Mouse (Mus musculus): ENCODE data around the gene Ptgds. TPM values are rescaled to one million over a fixed set of nuclear protein-coding genes. Genes with fewer than 3 reads are reported as not detected.

Gene Ptgds
- polyA plus RNA-seq, 1 experiment = 9.3 TPM

- TF ChIP-seq POLR2A (IDR thresholded peaks at IDR 0.05; ENCODE audit: borderline replicate concordance, control insufficient read depth, low read depth, low read length) = peak; percentile 70; the same call in 1 of the 2 replicates
- no peak for TF ChIP-seq CTCF (IDR thresholded peaks at IDR 0.05; ENCODE audit: control insufficient read depth, insufficient read depth, low read length)
- 3% methylated on average over 17 of the region's 17 CpGs for whole genome bisulfite sequencing
- H3K4me1 ChIP-seq (ENCODE audit: control insufficient read depth, insufficient read depth, low read length) = no peaks in the 10 kb centered on the region; the same call in 1 of the 2 replicates
- H3K4me3 ChIP-seq (replicated peaks; ENCODE audit: control insufficient read depth, low read depth, low read length) = peak within 1 kb of the TSS; percentile 36
- H3K27ac ChIP-seq (ENCODE audit: control insufficient read depth, insufficient read depth, low read depth, low read length, poor library complexity) = peak within 1 kb of the TSS; percentile 95
These were observed 47.0 kb downstream of the Ptgds start, which contains the start of gene Fut7 for GRCm38 (mm10) chr2:25422587-25423410. Gene Fut7 (plus strand): TSS chr2:25423267.

- no peaks in the 10 kb centered on the region; the same call in 1 of the 2 replicates for H3K4me1 ChIP-seq (ENCODE audit: control insufficient read depth, insufficient read depth, low read length)
- TF ChIP-seq POLR2A (IDR thresholded peaks at IDR 0.05; ENCODE audit: borderline replicate concordance, control insufficient read depth, low read depth, low read length) (no peak), CTCF (IDR thresholded peaks at IDR 0.05; ENCODE audit: control insufficient read depth, insufficient read depth, low read length) (peak; percentile 54)
- peak overlapping the region; percentile 95 for H3K27ac ChIP-seq (ENCODE audit: control insufficient read depth, insufficient read depth, low read depth, low read length, poor library complexity)
- H3K4me3 ChIP-seq (replicated peaks; ENCODE audit: control insufficient read depth, low read depth, low read length) = no peak overlapping the region
- 30% methylated on average over 3 of the region's 3 CpGs for WGBS
These were observed 48.0 kb downstream of the Ptgds start for GRCm38 (mm10) chr2:25421896-25422295.

- no peaks in the 10 kb centered on the region; the same call in 1 of the 2 replicates for H3K4me1 ChIP-seq (ENCODE audit: control insufficient read depth, insufficient read depth, low read length)
- H3K4me3 ChIP-seq (replicated peaks; ENCODE audit: control insufficient read depth, low read depth, low read length) = no peak overlapping the region
- WGBS = 44% methylated on average over 3 of the region's 3 CpGs
- no peak overlapping the region for H3K27ac ChIP-seq (ENCODE audit: control insufficient read depth, insufficient read depth, low read depth, low read length, poor library complexity)
- TF ChIP-seq POLR2A (IDR thresholded peaks at IDR 0.05; ENCODE audit: borderline replicate concordance, control insufficient read depth, low read depth, low read length) (no peak), CTCF (IDR thresholded peaks at IDR 0.05; ENCODE audit: control insufficient read depth, insufficient read depth, low read length) (no peak)
These were observed 52.4 kb downstream of the Ptgds start for GRCm38 (mm10) chr2:25417426-25417825.

Other genes starting within 250 kb of the Ptgds start
- gene Tubb4b, start 245.3 kb downstream of the Ptgds start, polyA plus RNA-seq (2011; ENCODE audit: insufficient read depth, insufficient read length, low replicate concordance, missing spikeins) = 319 and 327 TPM in 2 replicates
- gene Slc34a3, start 235.7 kb downstream of the Ptgds start, polyA plus RNA-seq (2011; ENCODE audit: insufficient read depth, insufficient read length, low replicate concordance, missing spikeins) = not detected in 2 replicates
- gene Rnf224, start 233.3 kb downstream of the Ptgds start, polyA plus RNA-seq (2011; ENCODE audit: insufficient read depth, insufficient read length, low replicate concordance, missing spikeins) = not detected in 2 replicates
- gene Rnf208, start 227.8 kb downstream of the Ptgds start, polyA plus RNA-seq (2011; ENCODE audit: insufficient read depth, insufficient read length, low replicate concordance, missing spikeins) = 3.1 and 4.2 TPM in 2 replicates
- not detected in 2 replicates for gene Cysrt1, start 227.6 kb downstream of the Ptgds start, polyA plus RNA-seq (2011; ENCODE audit: insufficient read depth, insufficient read length, low replicate concordance, missing spikeins)
- 9.9 and 22.3 TPM in 2 replicates for gene AL732309.1, start 223.2 kb downstream of the Ptgds start, polyA plus RNA-seq (2011; ENCODE audit: insufficient read depth, insufficient read length, low replicate concordance, missing spikeins)
- 5.0 and 15.6 TPM in 2 replicates for gene Tmem203, start 214.6 kb downstream of the Ptgds start, polyA plus RNA-seq (2011; ENCODE audit: insufficient read depth, insufficient read length, low replicate concordance, missing spikeins)
- gene Tprn, start 207.4 kb downstream of the Ptgds start, polyA plus RNA-seq (2011; ENCODE audit: insufficient read depth, insufficient read length, low replicate concordance, missing spikeins) = 1.4 and 17.5 TPM in 2 replicates
- gene Ssna1, start 197.6 kb downstream of the Ptgds start, polyA plus RNA-seq (2011; ENCODE audit: insufficient read depth, insufficient read length, low replicate concordance, missing spikeins) = 48.8 and 65.8 TPM in 2 replicates
- gene Anapc2, start 197.6 kb downstream of the Ptgds start, polyA plus RNA-seq (2011; ENCODE audit: insufficient read depth, insufficient read length, low replicate concordance, missing spikeins) = 20.1 and 34.3 TPM in 2 replicates
- gene Tmem210, start 181.9 kb downstream of the Ptgds start, polyA plus RNA-seq (2011; ENCODE audit: insufficient read depth, insufficient read length, low replicate concordance, missing spikeins) = not detected in 2 replicates
- not detected in 2 replicates for gene Lrrc26, start 180.1 kb downstream of the Ptgds start, polyA plus RNA-seq (2011; ENCODE audit: insufficient read depth, insufficient read length, low replicate concordance, missing spikeins)
- gene Grin1, start 150.9 kb downstream of the Ptgds start, polyA plus RNA-seq (2011; ENCODE audit: insufficient read depth, insufficient read length, low replicate concordance, missing spikeins) = 5.0 TPM in 1 of 2 replicates, not detected in the other
- 25.9 and 33.0 TPM in 2 replicates for gene Man1b1, start 137.7 kb downstream of the Ptgds start, polyA plus RNA-seq (2011; ENCODE audit: insufficient read depth, insufficient read length, low replicate concordance, missing spikeins)
- gene Dpp7, start 113.7 kb downstream of the Ptgds start, polyA plus RNA-seq (2011; ENCODE audit: insufficient read depth, insufficient read length, low replicate concordance, missing spikeins) = 22.8 and 29.5 TPM in 2 replicates
- gene Uap1l1, start 104.4 kb downstream of the Ptgds start, polyA plus RNA-seq (2011; ENCODE audit: insufficient read depth, insufficient read length, low replicate concordance, missing spikeins) = 20.1 and 62.6 TPM in 2 replicates
- gene Sapcd2, start 97.7 kb downstream of the Ptgds start, polyA plus RNA-seq (2011; ENCODE audit: insufficient read depth, insufficient read length, low replicate concordance, missing spikeins) = 13.7 and 27.3 TPM in 2 replicates
- gene Entpd2, start 74.2 kb downstream of the Ptgds start, polyA plus RNA-seq (2011; ENCODE audit: insufficient read depth, insufficient read length, low replicate concordance, missing spikeins) = 0.54 TPM in 1 of 2 replicates, not detected in the other
- gene Npdc1, start 70.7 kb downstream of the Ptgds start, polyA plus RNA-seq (2011; ENCODE audit: insufficient read depth, insufficient read length, low replicate concordance, missing spikeins) = 3.4 and 22.4 TPM in 2 replicates
- gene Fut7, start 46.8 kb downstream of the Ptgds start, polyA plus RNA-seq (2011; ENCODE audit: insufficient read depth, insufficient read length, low replicate concordance, missing spikeins) = 3.4 and 17.9 TPM in 2 replicates
- gene Abca2, start 41.3 kb downstream of the Ptgds start, polyA plus RNA-seq (2011; ENCODE audit: insufficient read depth, insufficient read length, low replicate concordance, missing spikeins) = 5.0 and 15.0 TPM in 2 replicates
- not detected in 2 replicates for gene Clic3, start 13.2 kb downstream of the Ptgds start, polyA plus RNA-seq (2011; ENCODE audit: insufficient read depth, insufficient read length, low replicate concordance, missing spikeins)
- 42.2 and 114 TPM in 2 replicates for gene Paxx, start 9.0 kb downstream of the Ptgds start, polyA plus RNA-seq (2011; ENCODE audit: insufficient read depth, insufficient read length, low replicate concordance, missing spikeins)
- gene Lcn12, start 23.9 kb upstream of the Ptgds start, polyA plus RNA-seq (2011; ENCODE audit: insufficient read depth, insufficient read length, low replicate concordance, missing spikeins) = not detected in 2 replicates
- gene Fbxw5, start 30.7 kb upstream of the Ptgds start, polyA plus RNA-seq (2011; ENCODE audit: insufficient read depth, insufficient read length, low replicate concordance, missing spikeins) = 18.5 and 30.4 TPM in 2 replicates
- 1.6 and 6.2 TPM in 2 replicates for gene C8g, start 31.7 kb upstream of the Ptgds start, polyA plus RNA-seq (2011; ENCODE audit: insufficient read depth, insufficient read length, low replicate concordance, missing spikeins)
- 14.5 and 22.7 TPM in 2 replicates for gene Traf2, start 76.9 kb upstream of the Ptgds start, polyA plus RNA-seq (2011; ENCODE audit: insufficient read depth, insufficient read length, low replicate concordance, missing spikeins)
- gene Edf1, start 87.8 kb upstream of the Ptgds start, polyA plus RNA-seq (2011; ENCODE audit: insufficient read depth, insufficient read length, low replicate concordance, missing spikeins) = 46.6 and 73.8 TPM in 2 replicates
- gene Mamdc4, start 104.8 kb upstream of the Ptgds start, polyA plus RNA-seq (2011; ENCODE audit: insufficient read depth, insufficient read length, low replicate concordance, missing spikeins) = 1.1 and 9.7 TPM in 2 replicates
- gene Phpt1, start 105.2 kb upstream of the Ptgds start, polyA plus RNA-seq (2011; ENCODE audit: insufficient read depth, insufficient read length, low replicate concordance, missing spikeins) = 12.3 and 16.4 TPM in 2 replicates
- 0.34 and 0.92 TPM in 2 replicates for gene Ajm1, start 111.7 kb upstream of the Ptgds start, polyA plus RNA-seq (2011; ENCODE audit: insufficient read depth, insufficient read length, low replicate concordance, missing spikeins)
- 33.4 and 38.2 TPM in 2 replicates for gene Rabl6, start 138.5 kb upstream of the Ptgds start, polyA plus RNA-seq (2011; ENCODE audit: insufficient read depth, insufficient read length, low replicate concordance, missing spikeins)
- not detected in 2 replicates for gene Ccdc183, start 147.6 kb upstream of the Ptgds start, polyA plus RNA-seq (2011; ENCODE audit: insufficient read depth, insufficient read length, low replicate concordance, missing spikeins)
- gene Tmem141, start 152.0 kb upstream of the Ptgds start, polyA plus RNA-seq (2011; ENCODE audit: insufficient read depth, insufficient read length, low replicate concordance, missing spikeins) = 17.3 and 20.9 TPM in 2 replicates
- 14.7 and 28.0 TPM in 2 replicates for gene Fcna, start 158.0 kb upstream of the Ptgds start, polyA plus RNA-seq (2011; ENCODE audit: insufficient read depth, insufficient read length, low replicate concordance, missing spikeins)
- gene Lcn8, start 183.1 kb upstream of the Ptgds start, polyA plus RNA-seq (2011; ENCODE audit: insufficient read depth, insufficient read length, low replicate concordance, missing spikeins) = not detected in 2 replicates
- gene Lcn5, start 187.9 kb upstream of the Ptgds start, polyA plus RNA-seq (2011; ENCODE audit: insufficient read depth, insufficient read length, low replicate concordance, missing spikeins) = not detected in 2 replicates
- not detected in 2 replicates for gene Lcn6, start 206.7 kb upstream of the Ptgds start, polyA plus RNA-seq (2011; ENCODE audit: insufficient read depth, insufficient read length, low replicate concordance, missing spikeins)
- gene Lcn10, start 212.7 kb upstream of the Ptgds start, polyA plus RNA-seq (2011; ENCODE audit: insufficient read depth, insufficient read length, low replicate concordance, missing spikeins) = not detected in 2 replicates
- not detected in 2 replicates for gene Obp2a, start 230.0 kb upstream of the Ptgds start, polyA plus RNA-seq (2011; ENCODE audit: insufficient read depth, insufficient read length, low replicate concordance, missing spikeins)
- gene Bmyc, start 236.7 kb upstream of the Ptgds start, polyA plus RNA-seq (2011; ENCODE audit: insufficient read depth, insufficient read length, low replicate concordance, missing spikeins) = 4.1 and 6.7 TPM in 2 replicates